Mouse (Mus musculus): ENCODE data around the gene Gramd1b.

DNA sequence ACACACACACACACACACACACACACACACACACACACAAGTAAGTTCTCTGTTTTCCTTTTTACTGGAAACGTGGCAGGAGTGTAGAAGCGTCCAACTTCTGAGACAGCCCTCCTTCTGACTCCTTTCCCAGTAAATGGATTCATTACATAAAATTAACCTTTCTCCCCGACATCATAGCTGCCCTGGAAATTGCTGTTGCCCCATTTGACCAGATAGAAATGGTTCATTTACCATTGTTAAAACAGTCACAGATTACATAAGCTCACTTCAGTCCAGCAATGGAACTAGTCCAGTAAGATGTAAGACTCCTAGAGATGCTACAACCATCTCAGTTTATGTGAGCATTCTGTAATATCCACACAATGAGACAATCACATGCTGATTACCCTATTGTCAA is 122.8 kb downstream of the Gramd1b start:
- TF ChIP-seq GATA1 (IDR thresholded peaks at IDR 0.05; ENCODE audit: low read length), result no peak
- no peak for TF ChIP-seq TAL1 (IDR thresholded peaks at IDR 0.05; ENCODE audit: low read length)

All from erythroblast, embryonic 14.5 days (primary cell).